Mouse (Mus musculus): ENCODE results near the gene Olfr555.
"Not testable (repeated sequence)": the region's sequence is repeated elsewhere in the genome, so short reads cannot be mapped to it uniquely, and the experiment has no call there.

Olfr555 gene

DNA sequence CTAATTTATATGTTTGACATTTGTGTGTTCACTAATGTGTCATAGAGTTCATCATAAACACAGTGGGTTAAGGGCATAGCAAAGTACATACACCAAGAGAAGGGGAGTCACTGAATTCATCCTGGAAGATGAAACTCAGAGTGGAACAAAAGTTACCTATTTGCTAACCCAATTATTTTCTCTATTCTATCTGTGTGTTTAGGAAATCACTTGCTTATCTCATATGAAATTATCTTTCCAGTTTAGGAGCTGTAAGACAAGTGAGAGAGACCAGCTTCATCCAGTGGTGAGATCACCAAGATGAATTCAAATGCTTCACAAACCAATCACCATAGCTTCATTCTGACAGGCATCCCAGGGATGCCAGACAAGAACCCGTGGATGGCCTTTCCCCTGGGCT lies at the start of gene Olfr555:
TSS of gene Olfr555 (plus strand) at position 301 of the 400 bp plus-strand sequence.
- no peak for DNase-seq (ENCODE audit: extremely low spot score)

DNA sequence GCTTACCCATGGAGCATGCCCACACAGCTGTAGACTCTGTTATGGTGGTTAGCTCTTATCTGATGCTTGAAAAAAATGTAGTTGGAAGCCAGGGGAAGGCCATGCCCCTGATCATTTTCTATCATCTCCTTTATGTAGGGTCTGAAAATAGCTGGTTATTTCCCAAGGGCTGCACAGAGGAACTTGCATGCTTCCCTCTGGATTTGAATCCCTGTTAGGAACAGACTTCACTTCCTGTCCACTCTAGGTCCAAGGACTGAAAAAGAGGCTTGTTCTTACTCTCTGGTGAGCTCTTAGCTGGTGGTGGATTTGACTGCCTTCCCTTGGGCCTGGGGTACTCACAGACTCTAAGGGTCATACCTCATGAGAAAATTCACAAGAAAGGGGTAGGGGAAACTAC lies 40.5 kb upstream of the Olfr555 start, which contains the start of gene Olfr553:
TSS of gene Olfr553 (minus strand) at position 101 of the 400 bp plus-strand sequence.
- DNase-seq (ENCODE audit: extremely low spot score), result no peak

DNA sequence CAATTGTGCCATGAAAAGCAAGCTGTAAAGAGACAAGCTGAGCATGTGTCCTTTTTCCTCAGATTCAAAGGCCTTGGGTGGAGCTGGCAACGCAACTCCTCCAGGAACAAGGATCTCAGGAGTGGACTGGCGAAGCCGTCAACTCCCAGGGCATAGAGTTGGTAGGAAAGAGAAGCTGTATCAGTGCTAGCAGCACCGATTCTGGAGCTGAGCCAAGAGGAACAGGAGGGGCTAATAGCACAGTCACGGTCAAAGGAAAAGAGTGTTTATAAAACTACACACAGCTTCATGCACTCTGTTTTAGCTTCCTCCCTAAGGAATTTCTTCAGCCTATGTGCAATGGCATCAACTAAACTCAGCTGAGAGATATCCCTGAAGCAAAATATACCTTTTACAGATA lies 39.0 kb upstream of the Olfr555 start:
- DNase-seq (ENCODE audit: extremely low spot score), result no peak

DNA sequence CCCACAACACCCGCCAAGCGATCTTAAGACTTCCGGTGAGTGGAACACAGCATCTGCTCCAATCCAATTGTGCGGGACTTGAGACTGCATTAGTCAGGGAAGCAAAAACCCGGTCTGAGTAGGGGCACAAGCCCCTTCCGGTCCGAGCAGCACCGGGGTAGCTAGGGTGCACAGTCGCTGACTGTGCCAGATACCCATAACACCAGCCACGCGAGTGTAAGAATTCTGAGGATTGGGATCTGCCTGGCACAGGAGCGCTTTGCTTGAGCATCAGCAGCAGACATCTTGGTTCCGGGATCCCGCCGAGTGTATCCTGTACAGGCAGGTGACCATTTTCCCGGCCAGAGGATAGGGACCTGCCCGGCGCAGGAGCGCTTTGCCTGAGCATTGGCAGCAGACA lies 38.3 kb upstream of the Olfr555 start:
- DNase-seq (ENCODE audit: extremely low spot score), result not testable (repeated sequence)

DNA sequence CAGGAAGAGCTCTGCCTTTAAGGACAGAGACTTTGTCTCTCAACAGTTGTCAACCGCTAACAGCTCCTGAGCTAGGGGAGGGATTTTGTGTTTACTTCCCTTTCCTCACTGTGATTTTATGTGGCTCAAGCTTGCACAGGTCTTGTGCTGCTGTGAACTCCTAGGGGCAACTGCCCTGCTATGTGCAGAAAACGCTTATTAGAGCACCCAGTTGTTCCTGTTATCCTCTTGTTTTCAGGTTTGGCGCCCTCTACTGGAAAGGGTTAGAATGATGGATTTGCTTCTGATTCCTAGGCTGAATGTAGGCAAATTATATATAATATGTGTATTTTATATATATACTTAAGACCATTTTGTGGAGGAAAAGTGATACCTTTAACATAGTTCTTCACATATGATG lies 22.0 kb upstream of the Olfr555 start:
- peak; percentile 40 for DNase-seq (ENCODE audit: extremely low spot score)

DNA sequence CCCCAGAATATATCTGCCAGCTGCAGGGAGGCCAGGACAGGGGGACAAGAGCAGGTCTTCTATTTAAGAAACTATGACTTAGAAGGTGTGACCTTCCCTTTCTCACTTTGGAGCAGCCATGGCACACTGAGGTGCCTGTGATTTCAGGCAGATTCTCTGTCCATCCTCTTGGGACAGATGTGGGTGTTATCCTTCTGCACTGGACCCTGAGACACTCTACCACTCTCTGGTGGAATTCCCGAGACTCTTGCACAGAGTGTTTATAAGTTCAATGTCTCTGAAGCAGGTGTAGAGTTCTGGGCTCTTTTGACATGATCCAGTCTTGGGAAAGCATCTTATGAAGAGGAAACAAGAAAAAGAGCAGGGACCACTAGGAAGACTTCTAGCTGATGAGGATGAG lies 20.5 kb upstream of the Olfr555 start, which contains the start of gene Olfr554:
TSS of gene Olfr554 (plus strand) at position 301 of the 400 bp plus-strand sequence.
- DNase-seq (ENCODE audit: extremely low spot score), result no peak

DNA sequence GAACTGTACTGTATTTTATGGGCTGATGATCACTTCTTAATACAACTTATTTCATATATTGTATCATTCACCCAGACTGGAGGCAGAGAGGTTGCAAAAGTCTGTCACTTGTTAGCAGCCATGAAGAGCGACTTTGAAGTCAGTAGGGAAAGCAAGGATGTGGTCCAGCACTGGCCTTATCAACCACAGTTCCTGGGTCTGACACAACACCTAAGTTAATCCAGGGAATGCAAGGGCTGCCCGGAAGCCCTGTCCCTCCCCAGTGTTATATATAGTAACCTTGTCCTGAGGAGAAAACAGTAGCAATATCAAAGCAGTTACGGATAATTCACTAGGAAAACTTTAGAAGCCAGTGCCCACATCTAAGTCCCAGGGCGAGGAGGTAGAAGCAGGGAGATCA lies 13.7 kb upstream of the Olfr555 start:
- DNase-seq (ENCODE audit: extremely low spot score), result not testable (repeated sequence)

DNA sequence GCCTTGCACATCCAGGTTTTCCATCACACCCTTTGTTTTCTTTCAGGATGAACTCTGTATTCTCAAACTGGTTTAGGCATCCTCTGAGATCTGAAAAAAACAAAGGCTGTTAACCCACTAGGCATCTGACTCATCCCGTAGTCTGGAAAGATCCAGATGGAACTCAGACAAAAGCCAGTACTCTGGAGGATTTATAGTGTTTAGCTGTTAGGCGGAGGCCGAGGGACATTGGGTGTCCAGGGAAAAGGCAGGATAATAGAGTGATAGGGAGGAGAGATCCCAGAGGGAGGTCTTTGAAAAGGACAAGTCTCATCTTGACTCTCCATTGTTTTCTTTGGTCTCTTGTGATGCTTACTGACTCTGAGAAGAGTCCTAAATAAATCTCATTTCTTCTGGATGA lies 6.0 kb downstream of the Olfr555 start, which contains the start of gene Olfr556:
TSS of gene Olfr556 (plus strand) at position 301 of the 400 bp plus-strand sequence.
- no peak for DNase-seq (ENCODE audit: extremely low spot score)

DNA sequence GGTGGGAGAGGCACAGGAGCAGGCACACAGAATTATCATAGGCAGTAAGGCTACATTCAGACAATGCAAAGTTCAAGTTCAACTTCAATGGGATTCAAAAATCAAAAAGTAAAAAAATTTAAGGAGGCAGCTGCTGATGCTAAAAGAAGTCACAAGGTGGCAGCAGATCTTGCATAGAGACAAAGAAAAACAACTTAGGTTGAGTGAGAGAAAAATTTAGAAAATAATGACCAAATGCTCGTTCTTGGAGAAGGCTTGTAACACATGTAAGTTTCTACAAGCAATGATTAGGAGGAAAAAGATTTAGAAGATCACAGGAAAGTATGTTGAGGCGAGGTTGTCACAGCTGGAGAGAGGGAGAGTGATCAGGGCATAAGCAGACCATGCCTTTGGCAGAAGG lies 6.8 kb downstream of the Olfr555 start:
- DNase-seq (ENCODE audit: extremely low spot score), result no peak

DNA sequence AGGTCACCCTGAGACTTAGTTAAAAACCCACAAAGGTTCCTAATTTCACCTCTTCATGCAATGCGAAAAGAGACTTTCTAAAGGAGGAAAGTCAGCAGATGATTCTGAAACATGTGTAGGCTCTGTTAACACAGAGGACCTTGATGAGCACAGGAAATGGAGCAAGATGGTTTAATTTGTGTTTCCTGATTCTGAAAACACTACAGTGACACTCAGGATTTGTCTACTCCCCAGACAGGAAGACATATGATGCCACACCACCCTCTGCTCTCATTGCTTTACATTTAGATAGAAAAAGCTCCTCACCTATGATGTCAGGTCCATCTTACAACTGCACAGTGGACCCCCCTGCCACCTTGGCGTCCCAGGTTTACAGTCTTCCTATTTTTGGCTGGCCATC lies 17.6 kb downstream of the Olfr555 start:
- no peak for DNase-seq (ENCODE audit: extremely low spot score)

DNA sequence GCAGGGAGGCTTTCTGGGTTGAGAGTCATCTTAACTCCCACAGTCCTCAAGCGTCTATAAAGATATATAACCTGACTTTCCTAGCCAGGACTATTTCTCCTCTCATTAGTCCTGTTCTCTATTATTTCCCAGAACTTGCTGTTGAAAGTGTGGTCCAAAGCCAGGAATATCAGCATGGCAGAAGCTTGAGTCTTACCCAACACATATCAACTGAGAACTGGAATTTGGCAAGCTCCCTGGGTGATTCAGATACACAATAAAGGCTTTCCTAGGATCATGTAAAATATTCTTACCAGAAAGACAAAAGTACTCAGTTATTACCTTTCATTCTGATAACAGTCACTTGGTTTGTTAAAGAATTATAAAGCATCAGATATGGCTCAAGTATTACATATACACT lies 23.3 kb downstream of the Olfr555 start:
- no peak for DNase-seq (ENCODE audit: extremely low spot score)

DNA sequence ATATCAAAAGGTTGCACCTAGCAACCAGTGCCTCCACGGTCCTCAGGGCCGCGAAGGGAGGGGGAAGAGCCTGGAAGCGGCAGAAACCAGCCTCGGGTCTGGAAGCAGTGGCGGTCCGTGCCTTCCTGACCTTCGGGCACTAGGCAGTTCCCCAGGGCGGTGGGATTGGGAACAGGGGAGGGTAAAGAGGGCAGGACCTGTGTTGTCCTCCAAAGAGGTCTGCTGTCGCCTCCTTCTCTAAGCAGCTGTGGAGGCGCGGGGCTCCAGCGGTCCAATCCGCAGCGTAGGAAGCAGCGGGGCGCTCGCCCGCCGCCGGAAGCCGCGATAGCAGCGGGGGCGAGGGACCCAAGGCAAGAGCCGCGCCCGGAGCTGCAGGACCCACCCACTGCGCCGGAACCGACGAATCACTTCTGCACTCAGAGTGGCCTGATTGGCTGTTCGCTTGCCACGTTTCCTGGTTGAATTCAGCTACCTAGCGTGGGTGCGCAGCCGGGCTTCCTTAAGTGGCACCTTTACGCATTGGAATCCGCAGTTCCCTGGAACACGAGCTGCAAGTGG lies 28.4 kb downstream of the Olfr555 start, which contains the start of gene Trim68:
TSS of gene Trim68 (minus strand) at position 384 of the 558 bp plus-strand sequence.
- peak; percentile 88 for DNase-seq (ENCODE audit: extremely low spot score)

DNA sequence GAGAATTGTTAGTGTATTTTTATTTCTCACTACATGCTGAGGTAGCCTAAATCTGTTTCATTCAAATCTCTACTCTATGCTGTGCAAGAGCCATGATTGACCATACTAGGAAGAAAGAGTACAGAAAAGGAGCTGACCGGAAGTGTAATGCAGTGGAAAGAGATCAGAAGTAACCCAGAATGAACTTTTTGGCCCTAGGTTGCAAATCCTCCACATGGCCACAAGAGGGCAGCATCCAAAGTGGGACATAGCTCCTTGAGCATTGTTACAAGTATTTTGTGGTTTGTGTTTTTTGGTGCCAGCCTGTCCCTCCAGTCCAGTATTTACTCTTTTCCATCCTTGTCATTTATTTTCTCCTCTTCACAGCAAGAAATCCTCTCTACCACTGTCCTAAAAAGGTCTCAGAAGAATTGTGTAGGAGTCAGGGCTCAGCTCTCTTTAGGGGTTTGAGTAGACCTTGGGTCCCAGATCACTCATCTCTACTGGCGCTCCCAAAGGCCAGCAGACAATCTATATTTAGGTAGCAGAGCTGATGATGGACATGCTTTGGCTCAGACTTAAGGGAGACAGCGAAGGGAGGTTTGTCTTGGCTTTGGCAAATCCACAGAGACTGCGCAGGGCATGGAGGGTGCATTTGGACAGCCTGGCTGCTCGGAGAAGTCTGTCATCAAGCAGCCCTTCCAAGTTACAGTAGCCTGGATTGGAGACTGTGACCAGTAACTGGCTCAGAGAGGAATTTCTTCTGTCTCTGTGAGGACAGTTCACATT lies 36.9 kb downstream of the Olfr555 start, which contains the start of gene Olfr557:
TSS of gene Olfr557 (plus strand) at position 553 of the 768 bp plus-strand sequence.
- peak; percentile 37 for DNase-seq (ENCODE audit: extremely low spot score)

DNA sequence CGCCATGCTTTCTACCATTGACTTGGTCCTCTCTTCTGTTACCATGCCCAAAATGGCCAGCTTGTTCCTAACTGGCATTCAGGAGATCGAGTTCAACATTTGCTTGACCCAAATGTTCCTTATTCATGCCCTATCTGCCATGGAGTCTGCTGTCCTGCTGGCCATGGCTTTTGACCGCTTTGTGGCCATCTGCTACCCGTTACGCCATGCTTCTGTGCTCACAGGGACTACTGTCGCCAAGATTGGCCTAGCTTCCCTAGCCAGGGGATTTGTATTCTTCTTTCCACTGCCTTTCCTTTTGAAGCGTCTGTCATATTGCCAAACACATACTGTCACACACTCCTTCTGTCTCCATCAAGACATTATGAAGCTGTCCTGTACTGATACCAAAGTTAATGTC lies 39.8 kb downstream of the Olfr555 start:
- DNase-seq (ENCODE audit: extremely low spot score), result no peak

DNA sequence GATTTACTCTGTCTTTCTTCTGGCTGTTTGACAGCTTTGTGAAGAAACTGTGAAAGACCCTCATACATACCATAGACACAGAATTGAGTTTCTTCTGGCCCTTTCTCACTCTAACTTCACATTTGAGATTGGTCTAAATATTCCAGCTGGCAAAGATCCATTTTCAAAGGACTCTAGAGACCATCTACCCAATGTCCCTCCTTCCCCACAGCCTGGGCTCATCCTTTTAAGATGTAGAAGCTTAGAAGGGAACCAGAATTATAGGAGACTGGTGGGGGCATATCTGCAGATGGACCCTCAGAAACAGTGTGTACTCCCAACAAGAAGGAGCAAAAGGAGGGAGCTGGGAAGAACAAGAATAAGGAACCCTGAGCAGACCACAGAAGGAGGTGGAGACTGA lies 43.3 kb downstream of the Olfr555 start, which contains the start of gene Olfr558:
TSS of gene Olfr558 (plus strand) at position 301 of the 400 bp plus-strand sequence.
- no peak for DNase-seq (ENCODE audit: extremely low spot score)
